Mouse (Mus musculus) hindbrain, embryonic 13.5 days (tissue): ENCODE data around the gene Comp. TPM values are rescaled to one million over a fixed set of nuclear protein-coding genes. Genes with fewer than 3 reads are reported as not detected.

Experiments used
- ATAC-seq: fragments of 200-750 bp; cut with Nextera tagmentation; 2 replicates; pipeline ENCODE4 v1.8.0; 2017; ENCODE audit warnings: moderate TSS enrichment; ENCODE audit not compliant: low FRiP score
- H3K27ac ChIP-seq: fragments of 300-500 bp; sonication (generic); 2 replicates; pipeline ENCODE4 v1.5.1; 2015; ENCODE audit warnings: inconsistent platforms, mild to moderate bottlenecking, moderate library complexity
- H3K27me3 ChIP-seq: fragments of 300-500 bp; sonication (generic); 2 replicates; pipeline ENCODE4 v1.6.1; 2015; ENCODE audit warnings: mild to moderate bottlenecking, inconsistent platforms
- H3K36me3 ChIP-seq: fragments of 300-500 bp; sonication (generic); 2 replicates; pipeline ENCODE4 v1.6.1; 2015; ENCODE audit warnings: mild to moderate bottlenecking, inconsistent platforms
- H3K4me1 ChIP-seq: fragments of 300-500 bp; sonication (generic); replicated peaks from 2 replicates; pipeline ENCODE4 v1.6.1; 2015; ENCODE audit warnings: inconsistent platforms
- H3K4me2 ChIP-seq: fragments of 300-500 bp; sonication (generic); 2 replicates; pipeline ENCODE4 v1.6.1; 2015; ENCODE audit warnings: inconsistent platforms, mild to moderate bottlenecking, moderate library complexity
- H3K4me3 ChIP-seq: fragments of 300-500 bp; sonication (generic); 2 replicates; pipeline ENCODE4 v1.5.1; 2015; ENCODE audit warnings: mild to moderate bottlenecking, inconsistent platforms
- H3K9ac ChIP-seq: fragments of 300-500 bp; sonication (generic); 2 replicates; pipeline ENCODE4 v1.6.1; 2015; ENCODE audit warnings: mild to moderate bottlenecking, inconsistent platforms
- H3K9me3 ChIP-seq: fragments of 300-500 bp; sonication (generic); 2 replicates; pipeline ENCODE4 v1.6.1; 2016; ENCODE audit warnings: inconsistent platforms
- WGBS: fragments of 180-500 bp; shearing (Covaris S2); methylation state at CpG from one replicate; pipeline ENCODE4 v1.1.7; 2015; 5-methylcytosine and 5-hydroxymethylcytosine counted together
- polyA plus RNA-seq: library from polyadenylated mRNA; unstranded; fragments of >200 nt; fragmentation: Nextera tagmentation; extraction: Ambion mirVana; gene quantifications from 2 replicates; pipeline ENCODE4 v1.2.1, GENCODE M21; 2015

Comp gene
- polyA plus RNA-seq, 1 experiment from 2014 or later: 0.14 TPM

GRCm38 (mm10) chr8:70340659-70341058 lies 32.7 kb upstream of the Comp start:
- no peak for ATAC-seq
- H3K9ac ChIP-seq: no peak overlapping the region
- H3K4me3 ChIP-seq: no peak overlapping the region
- WGBS: 92% methylated on average over 7 of the region's 7 CpGs
- H3K9me3 ChIP-seq: no peaks in the 10 kb centered on the region
- peaks cover 84% of the 10 kb centered on the region for H3K36me3 ChIP-seq
- no peak overlapping the region for H3K27ac ChIP-seq
- no peak overlapping the region for H3K4me2 ChIP-seq
- H3K27me3 ChIP-seq: no peaks in the 10 kb centered on the region
- peaks cover 7% of the 10 kb centered on the region; the same call in 1 of the 2 replicates for H3K4me1 ChIP-seq

GRCm38 (mm10) chr8:70342007-70342406 lies 31.4 kb upstream of the Comp start:
- H3K27ac ChIP-seq: no peak overlapping the region
- no peaks in the 10 kb centered on the region for H3K27me3 ChIP-seq
- H3K36me3 ChIP-seq: peaks cover 78% of the 10 kb centered on the region
- peaks cover 10% of the 10 kb centered on the region; the same call in 1 of the 2 replicates for H3K4me1 ChIP-seq
- H3K4me3 ChIP-seq: no peak overlapping the region
- 94% methylated on average over 14 of the region's 14 CpGs for WGBS
- no peak overlapping the region for H3K4me2 ChIP-seq
- no peak overlapping the region for H3K9ac ChIP-seq
- ATAC-seq: no peak
- no peaks in the 10 kb centered on the region for H3K9me3 ChIP-seq

GRCm38 (mm10) chr8:70343076-70343475 lies 30.3 kb upstream of the Comp start:
- H3K36me3 ChIP-seq: peaks cover 68% of the 10 kb centered on the region
- no peak overlapping the region for H3K27ac ChIP-seq
- H3K27me3 ChIP-seq: no peaks in the 10 kb centered on the region
- H3K4me3 ChIP-seq: no peak overlapping the region
- WGBS: 81% methylated on average over 7 of the region's 7 CpGs
- H3K4me1 ChIP-seq: peaks cover 16% of the 10 kb centered on the region
- H3K9ac ChIP-seq: no peak overlapping the region
- ATAC-seq: no peak
- no peaks in the 10 kb centered on the region for H3K9me3 ChIP-seq
- H3K4me2 ChIP-seq: no peak overlapping the region

DNA sequence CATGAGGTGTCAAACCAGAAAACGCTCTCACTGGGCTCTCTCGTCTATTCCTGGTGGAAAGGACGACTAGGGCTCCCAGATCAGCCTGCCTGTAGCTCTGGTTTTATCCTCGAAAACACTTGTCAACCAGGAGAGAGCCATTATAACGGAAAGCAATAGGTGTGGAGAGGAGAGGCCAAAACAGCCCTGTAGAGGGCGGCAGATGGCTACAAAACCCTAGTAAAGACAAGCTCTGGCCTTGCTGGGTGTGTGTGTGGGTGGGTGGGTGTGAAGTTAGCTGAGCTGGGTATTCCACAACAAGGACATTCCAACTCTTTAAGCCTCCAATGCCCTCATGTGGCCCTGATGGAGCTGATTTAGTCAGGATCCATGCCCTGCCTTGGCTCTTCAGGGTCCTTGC lies 29.7 kb upstream of the Comp start:
- no peak overlapping the region for H3K9ac ChIP-seq
- ATAC-seq: 0 out of 2 replicates have a peak, but pooled peaks have one; percentile 46
- H3K27me3 ChIP-seq: no peaks in the 10 kb centered on the region
- no peak overlapping the region for H3K4me2 ChIP-seq
- no peak overlapping the region for H3K27ac ChIP-seq
- H3K36me3 ChIP-seq: peaks cover 66% of the 10 kb centered on the region
- no peaks in the 10 kb centered on the region for H3K9me3 ChIP-seq
- H3K4me1 ChIP-seq: peaks cover 23% of the 10 kb centered on the region
- H3K4me3 ChIP-seq: no peak overlapping the region
- WGBS: 54% methylated on average over 6 of the region's 6 CpGs

- Histone ChIP-seq H3K9ac (peak overlapping the region; percentile 39), H3K36me3 (peaks cover 66% of the 10 kb centered on the region), H3K27me3 (no peaks in the 10 kb centered on the region), H3K9me3 (no peaks in the 10 kb centered on the region), H3K4me2 (no peak overlapping the region), H3K4me1 (peaks cover 28% of the 10 kb centered on the region), H3K27ac (no peak overlapping the region), H3K4me3 (no peak overlapping the region)
- WGBS: 98% methylated on average over 2 of the region's 2 CpGs
- no peak for ATAC-seq
Observed at GRCm38 (mm10) chr8:70344279-70344678, 29.1 kb upstream of the Comp start.

DNA sequence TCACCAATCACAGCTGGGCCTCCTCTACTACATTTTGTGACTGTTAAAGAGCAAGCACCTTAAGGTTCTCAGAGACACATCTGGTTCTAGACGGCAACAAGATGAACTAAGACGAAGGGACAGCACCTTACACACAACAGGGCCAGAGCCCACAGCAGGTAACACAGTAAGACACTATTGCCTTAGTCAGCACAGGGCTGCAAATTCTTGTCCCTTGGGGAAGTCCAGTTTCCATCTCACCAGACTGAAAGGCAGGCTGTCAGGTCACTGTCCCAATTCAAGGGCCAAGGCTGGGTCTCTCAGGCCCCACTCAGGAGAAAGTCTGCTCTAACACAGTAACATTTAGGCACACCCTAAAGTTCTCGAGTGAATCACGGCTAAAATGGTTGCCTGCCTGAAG lies 25.9 kb upstream of the Comp start:
- Histone ChIP-seq H3K27ac (no peak overlapping the region), H3K9me3 (no peaks in the 10 kb centered on the region), H3K9ac (0 out of 2 replicates have a peak overlapping the region, but pooled peaks have one; percentile 49), H3K4me3 (no peak overlapping the region), H3K36me3 (peaks cover 39% of the 10 kb centered on the region), H3K4me2 (no peak overlapping the region), H3K27me3 (no peaks in the 10 kb centered on the region), H3K4me1 (peaks cover 60% of the 10 kb centered on the region)
- no peak for ATAC-seq
- 95% methylated on average over 4 of the region's 4 CpGs for WGBS

GRCm38 (mm10) chr8:70347860-70348420 lies 25.4 kb upstream of the Comp start:
- 74% methylated on average over 1 of the region's 1 CpGs for WGBS
- Histone ChIP-seq H3K27ac (no peak overlapping the region), H3K4me3 (no peak overlapping the region), H3K4me2 (no peak overlapping the region), H3K36me3 (peaks cover 34% of the 10 kb centered on the region), H3K4me1 (peaks cover 58% of the 10 kb centered on the region), H3K9me3 (no peaks in the 10 kb centered on the region), H3K9ac (peak overlapping the region; percentile 49; the same call in 1 of the 2 replicates), H3K27me3 (no peaks in the 10 kb centered on the region)
- ATAC-seq: no peak

DNA sequence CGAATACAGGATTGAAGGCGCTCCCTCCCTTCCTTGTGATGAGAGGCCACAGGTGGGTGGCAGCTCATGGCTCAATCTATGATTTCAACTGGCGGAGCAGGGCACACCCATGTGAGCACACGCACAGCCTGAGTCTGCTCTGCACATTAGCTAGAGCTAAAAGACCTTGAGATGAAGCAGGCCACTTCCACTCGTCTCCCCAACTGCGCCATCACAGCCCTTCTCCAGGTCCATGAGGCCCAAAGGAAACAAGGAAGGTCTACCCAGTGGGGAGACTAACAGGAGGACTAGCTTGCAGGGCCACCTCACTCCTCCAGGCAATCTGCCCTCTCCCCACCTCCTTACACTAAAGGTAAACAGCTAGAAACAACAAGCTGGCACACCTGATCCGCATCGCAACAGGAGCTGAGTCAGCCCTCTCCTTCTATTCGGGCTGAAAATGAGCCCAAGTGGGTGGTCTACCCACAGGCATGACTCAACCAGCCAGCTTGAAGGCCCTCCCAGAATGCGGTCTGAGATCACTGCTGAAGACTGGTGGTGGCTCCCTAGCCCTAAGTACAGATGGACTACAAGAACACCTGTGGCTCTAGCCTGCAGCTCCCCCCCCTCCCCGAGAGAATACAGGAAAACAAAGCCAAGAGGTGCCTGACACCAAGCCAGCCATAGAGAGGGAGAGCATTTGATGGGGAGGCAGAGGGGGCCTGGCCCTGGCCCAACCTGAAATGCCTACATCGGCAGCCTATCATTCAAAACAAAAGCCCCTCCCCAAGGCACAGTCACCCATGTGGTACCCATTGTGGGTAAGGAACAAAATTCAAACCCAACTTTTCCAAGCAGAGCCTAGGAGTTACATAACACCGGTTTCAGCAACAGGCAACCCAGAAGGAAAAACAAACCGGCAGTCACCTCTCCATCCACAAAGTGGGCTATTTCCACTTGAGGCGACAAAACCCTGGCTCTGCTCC lies 22.0 kb upstream of the Comp start:
- H3K4me1 ChIP-seq: peaks cover 58% of the 10 kb centered on the region
- ATAC-seq: no peak
- peak overlapping the region; percentile 100 for H3K9ac ChIP-seq

GRCm38 (mm10) chr8:70352000-70352384 lies 21.4 kb upstream of the Comp start:
- H3K4me1 ChIP-seq: peaks cover 58% of the 10 kb centered on the region
- no peaks in the 10 kb centered on the region for H3K9me3 ChIP-seq
- WGBS: 35% methylated on average over 3 of the region's 3 CpGs
- H3K27ac ChIP-seq: no peak overlapping the region
- peaks cover 15% of the 10 kb centered on the region for H3K36me3 ChIP-seq
- peak overlapping the region; percentile 100 for H3K9ac ChIP-seq
- 0 out of 2 replicates have a peak, but pooled peaks cover 4% of the 10 kb centered on the region for H3K27me3 ChIP-seq
- no peak for ATAC-seq
- peak overlapping the region; percentile 100 for H3K4me3 ChIP-seq
- H3K4me2 ChIP-seq: peak overlapping the region; percentile 100

More for the DNA sequence above, 22.0 kb upstream of the Comp start:
- peaks cover 18% of the 10 kb centered on the region for H3K36me3 ChIP-seq
- H3K27me3 ChIP-seq: no peaks in the 10 kb centered on the region
- H3K4me2 ChIP-seq: peak overlapping the region; percentile 100
- no peak overlapping the region for H3K27ac ChIP-seq
- H3K4me3 ChIP-seq: peak overlapping the region; percentile 100
- no peaks in the 10 kb centered on the region for H3K9me3 ChIP-seq
- 63% methylated on average over 15 of the region's 15 CpGs for WGBS

GRCm38 (mm10) chr8:70352657-70353151 lies 20.7 kb upstream of the Comp start:
- peak; percentile 44 for ATAC-seq
- peaks cover 15% of the 10 kb centered on the region for H3K36me3 ChIP-seq
- peak overlapping the region; percentile 92 for H3K27ac ChIP-seq
- peaks cover 56% of the 10 kb centered on the region for H3K4me1 ChIP-seq
- peak overlapping the region; percentile 100 for H3K9ac ChIP-seq
- peak overlapping the region; percentile 100 for H3K4me3 ChIP-seq
- WGBS: 0% methylated on average over 53 of the region's 64 CpGs
- 0 out of 2 replicates have a peak, but pooled peaks cover 4% of the 10 kb centered on the region for H3K27me3 ChIP-seq
- no peaks in the 10 kb centered on the region for H3K9me3 ChIP-seq
- H3K4me2 ChIP-seq: peak overlapping the region; percentile 100

DNA sequence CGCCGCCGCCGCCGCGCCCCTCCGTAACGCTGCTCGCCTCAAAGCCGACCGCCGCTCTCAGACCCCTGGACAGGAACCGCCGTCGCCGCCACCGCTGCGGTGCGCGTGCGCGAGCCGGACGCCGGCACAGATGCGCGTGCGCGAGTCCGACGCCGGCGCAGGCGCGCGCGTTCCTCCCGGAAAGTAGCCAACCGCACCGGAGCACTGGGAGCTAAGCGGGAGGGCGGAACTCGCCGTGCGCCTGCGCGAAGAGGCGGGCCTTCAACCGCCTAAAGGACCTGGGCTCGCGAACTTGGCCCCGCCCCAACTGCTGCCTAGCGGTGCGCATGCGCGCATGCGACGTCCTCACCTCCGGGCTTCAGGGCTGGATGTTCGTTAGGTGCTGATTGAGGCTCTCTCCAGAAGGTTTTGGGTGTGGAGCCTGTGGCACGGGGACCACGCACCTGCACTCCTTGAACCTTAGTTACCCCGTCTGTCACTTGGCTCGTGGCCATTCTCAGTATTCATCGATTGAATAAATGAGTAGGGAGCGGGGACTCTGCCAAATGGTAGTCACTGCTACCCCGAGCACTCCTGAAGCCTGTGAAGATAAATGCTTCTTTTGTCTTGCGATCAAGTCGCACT lies 20.1 kb upstream of the Comp start, which contains the start of gene Upf1:
Gene Upf1 (minus strand): TSS at position 85 of the 624 bp plus-strand sequence.
- H3K27me3 ChIP-seq: 0 out of 2 replicates have a peak, but pooled peaks cover 4% of the 10 kb centered on the region
- under 1% methylated on average over 54 of the region's 69 CpGs for WGBS

DNA sequence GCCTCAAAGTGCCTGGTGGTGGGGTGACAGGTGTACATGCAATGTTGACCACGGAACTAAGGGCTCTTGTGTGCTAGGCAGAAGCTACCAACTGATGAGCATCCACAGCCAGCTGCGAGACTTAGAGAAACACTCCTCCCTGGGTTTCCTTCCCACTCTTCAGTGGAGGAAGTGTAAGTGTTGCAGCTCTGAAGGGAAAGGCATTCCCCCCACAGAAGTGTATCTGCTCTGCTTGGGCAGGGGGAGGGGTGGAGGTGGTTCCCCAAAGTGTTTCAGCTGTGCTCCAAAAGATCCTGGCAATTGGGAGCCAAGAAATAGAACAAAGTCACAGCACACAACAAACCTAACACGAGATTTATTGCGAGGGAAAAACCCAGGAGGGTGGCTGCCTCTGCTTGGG lies 19.4 kb upstream of the Comp start:
- Histone ChIP-seq H3K4me1 (peaks cover 43% of the 10 kb centered on the region), H3K27me3 (peaks cover 10% of the 10 kb centered on the region; the same call in 1 of the 2 replicates), H3K36me3 (peaks cover 7% of the 10 kb centered on the region), H3K4me2 (peak overlapping the region; percentile 65), H3K27ac (peak overlapping the region; percentile 92), H3K9me3 (no peaks in the 10 kb centered on the region), H3K4me3 (peak overlapping the region; percentile 100), H3K9ac (peak overlapping the region; percentile 74)
- ATAC-seq: no peak
- 64% methylated on average over 4 of the region's 4 CpGs for WGBS

More for the DNA sequence above, 20.1 kb upstream of the Comp start, which contains the start of gene Upf1:
- ATAC-seq: peak; percentile 88
- peak within 1 kb of the TSS; percentile 92 for H3K27ac ChIP-seq
- peak within 1 kb of the TSS; percentile 100 for H3K9ac ChIP-seq
- H3K4me3 ChIP-seq: peak within 1 kb of the TSS; percentile 100
- peak within 1 kb of the TSS; percentile 100 for H3K4me2 ChIP-seq
- H3K4me1 ChIP-seq: peaks cover 50% of the 10 kb centered on the region
- peaks cover 14% of the 10 kb centered on the region for H3K36me3 ChIP-seq
- no peaks in the 10 kb centered on the region for H3K9me3 ChIP-seq
